Mouse (Mus musculus) cerebellum, adult (tissue): ENCODE measurements around the gene Kcna4.

Experiments used
- ATAC-seq: cut with Nextera tagmentation; 2 replicates; pipeline ENCODE4 v1.9.2; 2017; ENCODE audit warnings: mild to moderate bottlenecking, moderate library complexity, mixed read lengths; ENCODE audit not compliant: insufficient number of reproducible peaks, low FRiP score, low TSS enrichment

Gene Kcna4

DNA sequence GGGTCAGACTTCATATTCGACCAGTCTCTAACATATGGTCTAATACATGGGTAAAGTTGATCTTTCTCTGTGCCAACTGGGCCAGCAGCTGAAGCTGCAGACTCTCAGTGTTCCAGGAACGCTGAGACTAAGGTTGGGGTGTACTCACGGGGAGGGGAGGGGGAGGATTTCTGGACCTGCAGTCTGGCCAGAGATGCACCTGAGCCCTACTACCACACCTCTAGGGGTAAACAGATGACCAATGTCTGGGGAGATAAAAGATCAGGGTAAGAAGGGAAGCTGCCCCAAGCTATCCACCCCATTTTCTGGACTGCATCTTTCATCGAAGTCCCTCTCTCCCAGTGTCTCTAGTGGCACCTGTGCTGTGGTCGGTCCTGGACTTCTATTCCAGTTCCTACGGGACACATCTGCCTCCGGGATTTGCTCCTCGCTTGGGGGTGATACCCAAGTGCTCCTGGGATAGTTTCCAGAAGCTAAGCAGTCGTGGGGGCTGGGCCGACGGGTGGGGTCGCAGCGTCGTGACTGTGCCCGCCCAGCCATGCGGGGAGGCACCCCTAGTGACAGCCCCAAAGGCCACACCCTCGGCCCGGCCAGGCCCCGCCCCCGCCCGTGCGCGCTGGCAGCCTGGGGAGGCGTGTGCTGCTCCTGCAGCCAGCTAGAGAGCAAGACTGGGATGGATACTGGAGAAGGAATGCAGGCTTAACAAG lies at the start of gene Kcna4:
TSS of gene Kcna4 (plus strand) at position 650 of the 707 bp plus-strand sequence.
- ATAC-seq: peak; percentile 62; the same call in 1 of the 2 replicates

- ATAC-seq: no peak
These were observed 32.3 kb upstream of the Kcna4 start for GRCm38 (mm10) chr2:107258091-107258490.

DNA sequence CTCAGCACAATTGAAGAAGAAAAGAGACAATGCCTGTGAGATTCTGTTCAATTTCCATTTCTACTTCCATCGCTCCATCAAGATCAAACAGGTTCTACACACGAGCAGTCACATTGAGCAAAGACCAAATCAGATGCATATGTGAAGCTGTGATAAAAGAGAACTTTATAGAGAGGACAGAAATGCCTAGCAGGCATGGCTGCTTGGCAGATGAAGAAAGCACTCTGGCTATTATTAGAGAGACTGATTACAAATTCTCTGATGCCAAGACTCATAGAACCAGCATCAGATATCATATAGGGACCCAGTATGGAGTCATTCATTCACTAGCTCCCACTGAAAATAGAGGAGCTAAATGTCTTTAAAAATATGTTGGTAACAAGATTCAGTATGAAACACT lies 24.2 kb upstream of the Kcna4 start:
- ATAC-seq: no peak

- no peak for ATAC-seq
These were observed 20.4 kb upstream of the Kcna4 start for GRCm38 (mm10) chr2:107270050-107270449.

DNA sequence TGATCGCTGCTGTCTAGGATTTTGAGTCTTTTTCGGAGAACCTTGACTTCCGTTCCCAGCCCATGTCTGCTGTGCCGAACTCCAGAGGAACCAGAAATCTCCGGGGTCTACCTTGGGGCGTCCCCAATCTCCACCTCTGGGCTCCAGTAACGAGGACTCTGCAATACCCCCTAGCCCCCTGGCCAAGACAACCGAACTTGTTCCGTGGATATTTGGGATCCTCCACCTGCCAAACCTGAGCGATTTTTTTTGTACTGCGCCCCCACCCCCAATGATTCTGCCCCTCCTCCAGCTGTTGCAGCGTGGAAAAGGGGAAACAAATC lies 219 bp downstream of the Kcna4 start:
- no peak for ATAC-seq

DNA sequence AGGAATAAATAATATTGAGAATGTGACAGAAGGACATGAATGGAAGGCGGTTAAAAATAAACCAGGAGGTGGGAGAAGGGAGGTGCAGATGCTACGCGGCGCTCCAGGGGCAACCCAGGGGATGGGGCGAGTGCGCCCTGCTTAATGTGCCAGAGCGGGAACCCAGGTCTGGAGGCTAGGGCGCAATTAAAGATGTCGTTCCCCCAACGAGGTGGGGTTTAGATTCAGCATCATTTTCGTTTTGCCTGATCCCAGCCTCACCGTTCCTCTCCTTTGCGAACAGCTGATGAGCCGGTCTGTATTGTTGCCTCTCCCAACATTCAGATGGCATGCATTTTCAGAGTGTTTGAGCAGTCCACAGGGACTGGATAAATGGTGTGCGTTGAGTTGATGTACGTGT lies 703 bp downstream of the Kcna4 start:
- no peak for ATAC-seq

DNA sequence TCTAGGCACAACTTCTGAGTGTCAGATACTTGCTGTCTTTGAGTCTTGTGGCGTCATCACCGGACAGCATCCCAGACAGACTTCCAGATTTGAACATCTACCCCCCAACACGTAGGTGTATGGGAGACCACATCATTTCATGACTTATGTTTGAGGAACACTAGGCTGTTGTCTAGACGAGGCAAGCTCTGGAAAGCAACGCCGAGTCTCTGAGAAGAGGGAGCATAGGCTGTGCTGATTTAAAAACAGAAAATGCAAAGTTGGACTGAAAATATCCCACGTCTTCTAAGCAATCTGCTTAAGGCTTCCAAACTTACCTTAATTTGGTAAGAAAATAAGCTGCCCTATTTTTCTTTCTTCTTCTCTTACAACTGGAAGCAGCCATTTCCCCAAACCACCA lies 4.1 kb downstream of the Kcna4 start:
- ATAC-seq: no peak

DNA sequence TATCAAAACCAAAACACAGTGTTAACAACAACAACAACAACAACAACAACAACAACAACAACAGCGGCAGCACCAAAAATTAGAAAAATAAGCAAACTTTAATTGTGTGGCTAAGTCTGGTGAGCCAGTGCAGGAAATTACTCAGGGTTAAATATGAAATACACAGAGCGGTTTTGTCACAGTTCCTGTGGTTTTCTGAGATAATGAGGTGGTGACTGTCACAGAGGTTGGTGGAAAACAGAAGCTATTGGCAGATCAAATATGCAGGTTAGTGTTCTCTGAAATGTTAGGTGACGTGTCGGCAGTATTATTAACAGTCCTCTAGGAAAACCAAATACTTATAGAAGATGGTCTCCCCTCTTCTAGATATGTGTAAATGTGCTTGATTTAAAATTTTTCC lies 11.4 kb downstream of the Kcna4 start:
- ATAC-seq: no peak

DNA sequence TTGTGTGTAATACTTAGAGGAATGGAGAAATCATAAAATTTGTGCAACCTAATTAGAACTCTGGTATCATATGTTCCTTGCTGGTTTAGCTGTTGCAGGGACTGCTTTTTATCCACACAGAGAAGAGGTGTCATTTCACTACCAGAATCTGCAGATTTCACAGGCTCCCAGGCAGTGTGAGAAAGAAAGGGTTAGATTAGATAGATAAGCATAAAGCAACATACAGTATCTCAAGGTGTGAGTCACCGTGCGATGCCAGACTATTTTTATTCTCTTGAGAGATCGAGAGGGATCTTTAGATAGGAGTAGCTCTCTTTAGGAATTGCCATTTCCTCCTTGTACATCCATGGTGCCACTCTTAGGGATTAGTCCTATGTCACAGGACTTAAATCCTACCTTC lies 14.3 kb downstream of the Kcna4 start:
- ATAC-seq: no peak

DNA sequence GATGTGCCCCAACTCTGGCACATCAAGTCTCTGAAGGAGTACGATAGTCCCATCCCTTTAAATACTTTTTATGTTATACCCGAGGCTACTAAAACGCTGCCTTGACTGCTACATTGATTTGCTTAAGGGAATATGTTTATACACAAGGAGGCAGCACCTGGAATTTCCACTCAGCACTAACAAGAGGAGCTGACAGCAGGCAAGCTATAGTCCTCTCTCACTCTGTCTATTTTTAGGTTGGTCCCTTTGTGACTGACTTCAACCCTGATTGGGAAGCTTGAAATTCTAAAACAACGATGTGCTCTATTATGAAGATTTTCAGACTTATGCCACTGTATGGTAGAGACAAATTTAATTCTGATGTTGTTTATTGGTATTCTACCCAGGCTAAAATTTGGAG lies 15.6 kb downstream of the Kcna4 start:
- ATAC-seq: no peak

DNA sequence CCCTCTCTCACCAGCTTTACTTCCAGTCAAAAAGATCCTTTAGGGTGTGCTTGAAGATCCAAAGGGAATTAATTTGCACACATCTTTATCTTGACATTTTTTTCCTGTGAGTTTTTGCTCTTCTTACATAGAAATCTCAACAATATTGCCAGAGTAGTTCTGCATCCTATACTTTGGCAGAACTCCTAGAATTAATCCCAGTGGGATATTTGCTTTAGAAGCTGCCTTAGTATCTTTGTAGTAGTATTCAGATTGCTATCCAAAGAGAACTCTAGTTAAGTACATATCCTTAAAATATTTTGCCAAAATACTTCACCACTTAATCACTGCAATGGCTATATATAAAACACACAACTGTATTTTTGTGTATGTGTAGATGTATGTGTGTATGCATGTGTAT lies 28.2 kb downstream of the Kcna4 start:
- no peak for ATAC-seq

GRCm38 (mm10) chr2:107321596-107322226 lies 31.3 kb downstream of the Kcna4 start:
- ATAC-seq: no peak

DNA sequence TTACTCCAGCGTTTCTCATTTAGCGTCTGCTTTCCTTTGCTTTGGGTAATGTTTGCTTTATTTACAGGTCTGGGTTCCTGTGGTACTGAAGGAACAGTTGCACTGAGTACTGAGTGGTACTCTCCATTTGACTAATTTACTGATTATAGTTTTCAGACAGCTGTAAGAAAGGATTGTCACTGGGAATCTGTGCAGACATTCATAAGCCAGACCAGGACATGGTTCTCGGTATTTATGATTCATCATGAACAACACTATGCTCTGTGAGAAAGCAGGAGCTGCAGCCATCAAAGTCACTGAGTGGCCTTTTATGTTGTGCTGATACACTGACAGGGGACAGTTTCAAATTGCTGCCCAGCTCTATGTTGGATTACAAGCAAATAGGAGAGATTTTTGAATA lies 33.7 kb downstream of the Kcna4 start:
- no peak for ATAC-seq

- no peak for ATAC-seq
These were observed 36.8 kb downstream of the Kcna4 start for GRCm38 (mm10) chr2:107327276-107327675.

- no peak for ATAC-seq
These were observed 50.9 kb downstream of the Kcna4 start for GRCm38 (mm10) chr2:107341291-107341690.

GRCm38 (mm10) chr2:107344807-107345206 lies 54.4 kb downstream of the Kcna4 start:
- no peak for ATAC-seq

- no peak for ATAC-seq
These were observed 54.9 kb downstream of the Kcna4 start for GRCm38 (mm10) chr2:107345299-107345698.
